Mouse (Mus musculus) bone marrow macrophage, adult 2 months (primary cell): ENCODE measurements around the gene Acacb.

Experiments used
- CTCF ChIP-seq: IDR thresholded peaks from 2 replicates; pipeline ENCODE4 v1.5.1; 2012; ENCODE audit warnings: low read depth, mild to moderate bottlenecking, low read length, moderate library complexity
- POLR2A ChIP-seq: IDR thresholded peaks from 2 replicates; pipeline ENCODE4 v1.6.1; 2012; ENCODE audit warnings: mild to moderate bottlenecking, low read depth, low read length, borderline replicate concordance

- TF ChIP-seq CTCF (no peak), POLR2A (no peak)
These were observed 15.9 kb downstream of the Acacb start for GRCm38 (mm10) chr5:114162106-114162815.
